Mouse (Mus musculus) kidney, embryonic 15.5 days (tissue): ENCODE measurements around the gene Btbd9. TPM values are rescaled to one million over a fixed set of nuclear protein-coding genes. Genes with fewer than 3 reads are reported as not detected.

Source experiments
- ATAC-seq: fragments of 200-750 bp; cut with Nextera tagmentation; replicated peaks from 2 replicates; pipeline ENCODE4 v1.8.0; 2017; ENCODE audit warnings: moderate TSS enrichment; ENCODE audit not compliant: low FRiP score
- H3K27ac ChIP-seq: fragments of 300-500 bp; sonication (generic); 2 replicates; pipeline ENCODE4 v1.5.1; 2015; ENCODE audit warnings: mild to moderate bottlenecking, inconsistent platforms
- H3K27me3 ChIP-seq: fragments of 300-500 bp; sonication (generic); 2 replicates; pipeline ENCODE4 v1.6.1; 2015; ENCODE audit warnings: inconsistent platforms
- H3K36me3 ChIP-seq: fragments of 300-500 bp; sonication (generic); 2 replicates; pipeline ENCODE4 v1.6.1; 2015; ENCODE audit warnings: inconsistent platforms
- H3K4me1 ChIP-seq: fragments of 300-500 bp; sonication (generic); 2 replicates; pipeline ENCODE4 v1.6.1; 2015; ENCODE audit warnings: inconsistent platforms
- H3K4me2 ChIP-seq: fragments of 300-500 bp; sonication (generic); 2 replicates; pipeline ENCODE4 v1.6.1; 2015; ENCODE audit warnings: moderate library complexity, mild to moderate bottlenecking, inconsistent platforms
- H3K4me3 ChIP-seq: fragments of 300-500 bp; sonication (generic); replicated peaks from 2 replicates; pipeline ENCODE4 v1.5.1; 2015; ENCODE audit warnings: mild to moderate bottlenecking, inconsistent platforms
- H3K9ac ChIP-seq: fragments of 300-500 bp; sonication (generic); 2 replicates; pipeline ENCODE4 v1.6.1; 2015; ENCODE audit warnings: mild to moderate bottlenecking, inconsistent platforms
- H3K9me3 ChIP-seq: fragments of 300-500 bp; sonication (generic); replicated peaks from 2 replicates; pipeline ENCODE4 v1.6.1; 2016; ENCODE audit warnings: inconsistent platforms
- WGBS: fragments of 180-500 bp; shearing (Covaris S2); methylation state at CpG from one replicate; pipeline ENCODE4 v1.1.7; 2015; ENCODE audit warnings: mixed read lengths; 5-methylcytosine and 5-hydroxymethylcytosine counted together
- polyA plus RNA-seq: library from polyadenylated mRNA; unstranded; fragments of >200 nt; fragmentation: Nextera tagmentation; extraction: Ambion mirVana; gene quantifications from 2 replicates; pipeline ENCODE4 v1.2.1, GENCODE M21; 2015

Btbd9 gene
- polyA plus RNA-seq, 1 experiment from 2014 or later, result 57.8 TPM

DNA sequence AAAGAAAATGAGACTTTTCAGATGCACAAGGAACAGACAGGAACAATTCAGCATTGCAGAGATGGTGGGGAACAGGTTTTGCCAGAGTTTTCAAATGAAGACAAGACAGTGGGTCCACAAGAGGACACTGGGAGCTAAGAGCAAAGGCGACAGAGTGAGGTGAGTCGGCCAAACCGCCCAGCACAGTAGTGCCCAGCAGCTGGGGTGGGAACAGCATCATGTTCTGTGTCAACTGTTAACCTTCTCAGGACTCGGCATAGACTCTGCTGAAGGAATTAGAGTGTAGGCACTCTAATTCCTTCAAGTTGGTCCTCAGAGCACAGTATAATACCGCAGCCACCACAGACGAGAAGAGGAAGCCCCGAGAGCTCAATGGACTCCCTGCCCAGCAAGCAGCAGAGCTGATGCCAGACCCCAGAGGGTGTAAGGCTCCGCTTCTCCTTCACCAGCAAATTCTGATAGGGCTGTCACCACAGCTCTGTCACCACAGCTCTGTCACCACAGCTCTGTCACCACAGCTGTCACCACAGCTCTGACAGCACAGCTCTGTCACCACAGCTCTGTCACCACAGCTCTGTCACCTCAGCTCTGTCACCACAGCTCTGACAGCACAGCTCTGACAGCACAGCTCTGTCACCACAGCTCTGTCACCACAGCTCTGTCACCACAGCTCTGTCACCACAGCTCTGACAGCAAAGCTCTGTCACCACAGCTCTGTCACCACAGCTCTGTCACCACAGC lies 57.7 kb downstream of the Btbd9 start:
- 81% methylated on average over 8 of the region's 8 CpGs for WGBS
- H3K4me1 ChIP-seq, result no peaks in the 10 kb centered on the region

DNA sequence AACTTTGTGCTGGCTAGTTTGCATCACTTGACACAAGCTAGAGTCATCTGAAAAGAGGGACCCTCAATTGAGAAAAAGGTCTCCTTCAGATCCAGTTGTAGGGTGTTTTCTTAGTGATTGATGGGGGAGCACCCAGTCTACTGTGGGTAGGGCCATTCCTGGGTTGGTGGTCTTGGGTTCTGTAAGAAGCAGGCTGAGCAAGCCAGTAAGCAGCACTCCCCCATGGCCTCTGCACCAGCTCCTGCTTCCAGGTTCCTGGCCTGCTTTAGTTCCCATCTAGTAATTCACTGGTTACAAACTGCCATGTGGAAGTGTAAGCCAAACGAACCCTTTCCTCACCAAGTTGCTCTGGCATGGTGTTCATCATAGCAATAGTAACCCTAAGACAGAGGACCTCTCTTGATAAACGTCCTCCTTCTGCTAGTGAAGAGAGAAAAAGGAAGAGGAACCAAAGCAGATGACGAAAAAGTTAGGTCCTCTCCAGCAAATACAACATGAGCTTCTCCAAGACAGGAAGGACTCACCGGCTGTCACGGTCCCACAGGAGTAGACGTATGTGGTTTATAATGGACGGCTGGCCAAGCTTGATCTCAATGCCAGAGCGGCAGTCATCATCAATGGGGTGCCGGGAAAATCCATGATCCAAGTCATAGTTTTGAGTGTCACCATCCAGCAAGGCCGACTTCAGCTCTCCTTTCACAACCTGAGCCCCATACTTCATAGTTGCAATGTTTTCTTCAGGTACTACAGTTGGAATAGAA lies 59.5 kb downstream of the Btbd9 start:
- Histone ChIP-seq H3K27me3 (no peaks in the 10 kb centered on the region), H3K9ac (no peak overlapping the region), H3K36me3 (peaks cover 13% of the 10 kb centered on the region), H3K9me3 (no peaks in the 10 kb centered on the region), H3K4me1 (no peaks in the 10 kb centered on the region), H3K27ac (no peak overlapping the region), H3K4me2 (no peak overlapping the region), H3K4me3 (no peak overlapping the region)
- 90% methylated on average over 10 of the region's 10 CpGs for WGBS
- ATAC-seq, result no peak

More for the DNA sequence above, 57.7 kb downstream of the Btbd9 start:
- Histone ChIP-seq H3K27ac (no peak overlapping the region), H3K27me3 (no peaks in the 10 kb centered on the region), H3K9me3 (no peaks in the 10 kb centered on the region), H3K4me3 (no peak overlapping the region), H3K4me2 (no peak overlapping the region), H3K9ac (no peak overlapping the region), H3K36me3 (peaks cover 16% of the 10 kb centered on the region)
- no peak for ATAC-seq

DNA sequence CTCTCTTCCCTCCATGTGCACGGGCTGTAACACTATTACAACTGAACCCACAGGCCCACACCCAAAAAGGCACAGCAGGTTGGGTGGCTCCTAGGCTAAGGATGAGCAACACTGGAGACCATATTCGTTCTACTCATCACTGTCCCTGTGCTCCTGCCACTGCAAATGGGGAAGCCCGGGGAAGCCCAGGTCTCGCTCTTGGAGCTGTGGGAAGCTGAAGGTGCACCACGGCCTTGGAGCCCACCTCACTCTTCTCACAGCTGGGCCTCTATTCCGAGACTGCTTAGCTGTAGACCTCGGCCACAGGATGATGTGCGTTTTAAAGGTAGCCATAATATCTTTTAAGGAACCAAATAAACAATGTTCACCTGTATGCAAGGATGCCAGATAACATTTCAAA lies 60.9 kb downstream of the Btbd9 start:
- Histone ChIP-seq H3K27ac (no peak overlapping the region), H3K9ac (no peak overlapping the region), H3K36me3 (peaks cover 13% of the 10 kb centered on the region), H3K4me1 (0 out of 2 replicates have a peak, but pooled peaks cover 3% of the 10 kb centered on the region), H3K9me3 (no peaks in the 10 kb centered on the region), H3K4me2 (no peak overlapping the region), H3K27me3 (no peaks in the 10 kb centered on the region), H3K4me3 (no peak overlapping the region)
- no peak for ATAC-seq
- WGBS, result 90% methylated on average over 8 of the region's 8 CpGs

DNA sequence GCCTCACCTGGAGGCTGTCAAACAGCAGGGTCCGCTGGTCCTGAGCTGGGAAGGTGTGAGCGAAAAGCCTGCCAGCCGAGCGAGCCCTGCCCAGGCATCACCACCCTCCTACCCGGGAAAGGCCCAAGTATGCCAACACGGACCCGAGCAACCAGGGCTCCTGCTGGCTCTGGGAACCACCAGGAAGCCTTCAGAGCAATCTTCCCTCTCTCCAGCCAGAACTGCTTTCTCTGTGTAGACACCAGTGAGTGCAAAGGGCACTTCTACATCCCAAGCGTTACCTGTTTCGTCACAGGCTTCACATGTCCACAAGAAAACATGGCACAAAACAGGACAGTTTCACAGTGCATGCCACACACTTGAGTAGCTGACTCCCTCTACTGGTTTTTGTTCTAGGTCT lies 63.3 kb downstream of the Btbd9 start:
- 93% methylated on average over 9 of the region's 9 CpGs for WGBS
- peaks cover 13% of the 10 kb centered on the region for H3K36me3 ChIP-seq
- no peak overlapping the region for H3K27ac ChIP-seq
- no peaks in the 10 kb centered on the region for H3K9me3 ChIP-seq
- peaks cover 6% of the 10 kb centered on the region; the same call in 1 of the 2 replicates for H3K4me1 ChIP-seq
- no peak overlapping the region for H3K4me2 ChIP-seq
- H3K27me3 ChIP-seq, result no peaks in the 10 kb centered on the region
- ATAC-seq, result no peak
- H3K4me3 ChIP-seq, result no peak overlapping the region
- H3K9ac ChIP-seq, result no peak overlapping the region

DNA sequence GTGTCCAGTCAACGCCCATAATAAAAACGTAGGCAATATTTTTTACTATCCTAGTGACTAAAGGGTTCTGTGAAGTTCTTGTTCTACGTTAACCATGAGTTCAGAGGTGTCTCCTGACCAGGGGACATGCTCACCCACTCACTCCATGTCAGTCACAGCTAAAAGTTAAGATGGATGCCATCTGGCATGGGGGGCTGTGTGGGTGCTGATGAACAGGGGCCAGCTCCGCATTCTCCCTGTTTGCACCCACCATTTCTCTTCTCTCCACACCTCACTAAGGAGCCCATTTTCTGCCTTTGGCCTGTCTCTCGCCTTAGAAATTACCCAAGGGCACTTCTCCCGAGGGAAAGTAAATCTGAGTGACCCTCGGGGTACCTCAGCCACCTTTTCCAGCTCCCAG lies 63.8 kb downstream of the Btbd9 start:
- no peaks in the 10 kb centered on the region for H3K27me3 ChIP-seq
- no peaks in the 10 kb centered on the region for H3K9me3 ChIP-seq
- no peak overlapping the region for H3K27ac ChIP-seq
- no peak overlapping the region for H3K4me3 ChIP-seq
- peaks cover 13% of the 10 kb centered on the region for H3K36me3 ChIP-seq
- no peak overlapping the region for H3K4me2 ChIP-seq
- 80% methylated on average over 7 of the region's 7 CpGs for WGBS
- H3K4me1 ChIP-seq, result peaks cover 6% of the 10 kb centered on the region; the same call in 1 of the 2 replicates
- ATAC-seq, result no peak
- no peak overlapping the region for H3K9ac ChIP-seq

DNA sequence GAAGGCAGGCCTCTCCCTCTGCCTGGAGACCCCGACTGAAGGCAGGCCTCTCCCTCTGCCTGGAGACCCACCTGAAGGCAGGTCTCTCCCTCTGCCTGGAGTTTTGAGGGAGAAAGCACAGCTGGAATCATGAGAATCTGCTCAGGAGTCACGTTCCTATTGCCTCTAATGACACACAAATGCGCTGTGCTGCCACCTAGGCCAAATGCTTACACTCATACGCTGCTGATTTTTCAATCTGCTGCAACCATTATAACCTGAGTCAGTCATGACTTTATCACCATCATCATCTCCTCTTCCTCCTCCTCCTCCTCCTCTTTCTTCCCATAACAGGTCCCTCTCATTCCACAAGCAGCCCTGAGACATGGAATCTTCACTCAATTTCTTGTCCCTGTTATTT lies 64.3 kb downstream of the Btbd9 start:
- no peak for ATAC-seq

DNA sequence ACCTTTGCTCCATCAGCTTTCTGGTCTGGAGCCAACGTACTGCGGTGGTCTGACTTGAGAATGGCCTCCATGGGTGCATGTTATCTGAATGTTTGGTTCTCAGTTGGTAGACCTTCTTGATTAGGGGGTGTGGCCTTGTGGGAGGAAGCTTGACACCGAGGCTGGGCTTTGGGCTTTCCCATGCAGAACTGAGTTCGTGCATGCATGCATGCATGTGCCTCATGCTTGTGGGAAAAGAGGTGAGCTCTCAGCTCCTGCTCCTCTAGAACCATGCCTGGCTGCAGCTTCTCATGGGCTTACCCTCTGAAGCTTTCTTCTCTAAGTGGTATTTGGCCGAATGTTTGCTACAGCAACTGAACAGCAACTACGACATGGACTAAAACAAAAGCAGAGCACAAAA lies 64.9 kb downstream of the Btbd9 start:
- Histone ChIP-seq H3K4me3 (no peak overlapping the region), H3K4me1 (peaks cover 10% of the 10 kb centered on the region; the same call in 1 of the 2 replicates), H3K27me3 (no peaks in the 10 kb centered on the region), H3K36me3 (peaks cover 5% of the 10 kb centered on the region; the same call in 1 of the 2 replicates), H3K9me3 (no peaks in the 10 kb centered on the region), H3K4me2 (no peak overlapping the region), H3K9ac (no peak overlapping the region), H3K27ac (no peak overlapping the region)
- WGBS, result 61% methylated on average over 6 of the region's 6 CpGs
- ATAC-seq, result no peak

More for the DNA sequence above, 64.3 kb downstream of the Btbd9 start:
- Histone ChIP-seq H3K4me1 (peaks cover 9% of the 10 kb centered on the region; the same call in 1 of the 2 replicates), H3K27ac (no peak overlapping the region), H3K27me3 (no peaks in the 10 kb centered on the region), H3K9ac (no peak overlapping the region), H3K4me3 (no peak overlapping the region), H3K36me3 (peaks cover 11% of the 10 kb centered on the region), H3K4me2 (no peak overlapping the region), H3K9me3 (no peaks in the 10 kb centered on the region)
- 61% methylated on average over 4 of the region's 4 CpGs for WGBS

DNA sequence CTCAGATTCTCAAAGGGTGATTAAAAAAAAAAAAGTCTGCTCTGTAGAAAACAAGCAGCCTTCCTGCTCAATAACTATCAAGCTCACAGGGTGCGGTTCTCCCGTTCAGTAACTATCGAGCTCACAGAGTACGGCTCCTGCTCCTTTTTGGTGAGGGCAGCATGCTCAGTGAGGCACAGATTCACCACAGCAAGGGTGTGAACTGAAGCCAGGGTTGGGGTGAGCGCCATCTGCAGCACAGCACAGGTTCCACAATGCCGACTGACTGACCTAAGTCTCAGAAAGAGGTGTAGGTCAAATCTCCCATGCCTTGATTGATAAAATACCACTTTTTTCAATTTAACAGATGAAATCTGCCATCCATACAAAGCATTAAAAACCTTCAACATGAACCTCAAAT lies 66.1 kb downstream of the Btbd9 start:
- Histone ChIP-seq H3K4me2 (no peak overlapping the region), H3K36me3 (no peaks in the 10 kb centered on the region), H3K27me3 (no peaks in the 10 kb centered on the region), H3K9me3 (no peaks in the 10 kb centered on the region), H3K9ac (no peak overlapping the region), H3K4me1 (peaks cover 10% of the 10 kb centered on the region; the same call in 1 of the 2 replicates), H3K27ac (no peak overlapping the region), H3K4me3 (no peak overlapping the region)
- WGBS, result 71% methylated on average over 6 of the region's 6 CpGs
- ATAC-seq, result no peak

DNA sequence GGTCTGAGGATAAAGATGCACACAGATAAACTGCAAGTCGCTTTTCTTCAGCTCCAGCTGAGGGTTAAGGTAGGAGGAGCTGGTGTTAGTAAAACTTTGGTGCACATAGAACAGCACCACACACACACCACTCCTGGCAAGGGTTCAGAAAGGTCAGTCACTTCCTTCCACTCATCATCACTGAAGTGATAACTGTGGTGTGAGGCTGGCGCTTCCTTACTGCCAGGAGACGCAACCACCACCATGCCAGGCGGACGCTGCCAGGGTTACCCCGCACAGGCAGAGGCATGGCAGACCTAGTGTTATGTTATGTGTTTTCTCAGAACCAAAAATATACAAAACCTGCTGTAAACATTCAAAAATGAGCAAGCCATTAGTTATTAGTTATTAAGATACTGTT lies 66.6 kb downstream of the Btbd9 start:
- WGBS, result 93% methylated on average over 6 of the region's 6 CpGs
- H3K4me2 ChIP-seq, result no peak overlapping the region
- H3K4me3 ChIP-seq, result no peak overlapping the region
- peaks cover 4% of the 10 kb centered on the region; the same call in 1 of the 2 replicates for H3K36me3 ChIP-seq
- no peak overlapping the region for H3K9ac ChIP-seq
- H3K9me3 ChIP-seq, result no peaks in the 10 kb centered on the region
- H3K4me1 ChIP-seq, result peaks cover 10% of the 10 kb centered on the region; the same call in 1 of the 2 replicates
- no peak for ATAC-seq
- no peak overlapping the region for H3K27ac ChIP-seq
- H3K27me3 ChIP-seq, result no peaks in the 10 kb centered on the region

DNA sequence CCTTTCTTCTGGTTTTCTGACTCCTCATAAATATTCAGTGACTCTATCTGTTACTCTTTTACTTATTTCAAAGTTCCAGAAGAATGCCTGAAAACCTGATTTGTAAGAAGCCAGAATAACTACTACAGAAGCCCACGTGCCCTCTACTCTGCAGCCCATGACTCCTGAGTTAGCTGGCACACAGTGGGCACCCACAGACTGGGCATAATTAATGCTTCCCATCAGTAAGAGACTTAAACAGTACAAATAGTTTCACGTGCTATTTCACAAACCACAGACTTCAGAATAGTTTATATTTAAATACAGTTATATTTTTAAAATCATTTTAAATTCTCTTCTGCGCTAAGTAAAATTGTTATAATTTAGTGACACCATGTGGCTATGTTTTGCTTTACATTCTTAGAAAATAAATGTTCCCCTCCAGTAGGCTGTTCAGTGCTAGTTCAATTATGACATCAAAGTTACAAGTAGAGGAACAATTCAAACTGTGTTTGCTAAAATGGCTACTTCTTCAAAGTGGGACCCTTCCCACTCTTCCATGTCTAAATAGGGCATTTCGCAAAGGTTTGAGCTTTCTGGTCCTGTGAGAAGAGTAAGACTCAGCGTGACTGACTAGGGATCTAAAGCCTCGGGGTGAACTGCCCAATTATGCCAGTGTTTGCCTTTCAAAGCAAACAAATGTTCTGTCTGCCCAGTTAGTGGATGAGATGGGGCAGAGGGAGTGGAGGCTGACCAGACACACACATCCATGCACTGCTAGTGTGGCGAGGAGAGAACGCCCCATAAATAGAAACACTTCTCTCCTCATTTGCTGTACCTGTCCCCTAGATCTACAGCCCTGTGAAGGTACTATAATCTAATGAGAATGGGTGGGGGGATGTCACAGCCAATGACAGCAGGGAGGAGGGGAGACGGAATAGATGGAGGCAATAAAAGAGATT lies 68.4 kb downstream of the Btbd9 start:
- H3K27me3 ChIP-seq, result no peaks in the 10 kb centered on the region
- no peak for ATAC-seq
- peaks cover 10% of the 10 kb centered on the region; the same call in 1 of the 2 replicates for H3K4me1 ChIP-seq
- H3K4me2 ChIP-seq, result no peak overlapping the region
- H3K4me3 ChIP-seq, result no peak overlapping the region
- no peak overlapping the region for H3K9ac ChIP-seq
- peaks cover 4% of the 10 kb centered on the region; the same call in 1 of the 2 replicates for H3K36me3 ChIP-seq
- H3K27ac ChIP-seq, result no peak overlapping the region
- no peaks in the 10 kb centered on the region for H3K9me3 ChIP-seq
- 73% methylated on average over 9 of the region's 9 CpGs for WGBS

DNA sequence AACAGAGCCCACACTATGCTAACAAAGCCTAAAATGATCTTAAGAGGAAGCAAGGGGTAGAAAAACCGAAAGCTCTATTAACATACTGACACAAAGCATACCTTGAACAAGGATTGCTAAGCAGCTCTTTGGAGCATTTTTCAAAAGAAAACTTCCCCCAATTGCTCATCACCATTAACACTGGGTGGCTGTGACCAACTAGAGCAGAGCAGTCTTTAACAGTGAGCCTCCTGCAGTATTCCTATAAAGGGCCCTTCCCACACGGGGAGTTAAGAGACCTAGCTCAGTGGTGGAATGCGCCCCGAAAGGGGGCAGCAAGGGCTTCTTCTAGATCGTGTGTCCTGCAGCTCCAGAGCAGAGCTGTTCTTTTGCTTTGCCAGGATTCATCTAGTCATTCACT lies 69.4 kb downstream of the Btbd9 start:
- Histone ChIP-seq H3K4me3 (no peak overlapping the region), H3K27me3 (no peaks in the 10 kb centered on the region), H3K27ac (no peak overlapping the region), H3K4me1 (peaks cover 10% of the 10 kb centered on the region; the same call in 1 of the 2 replicates), H3K4me2 (no peak overlapping the region), H3K9ac (no peak overlapping the region), H3K36me3 (peaks cover 4% of the 10 kb centered on the region; the same call in 1 of the 2 replicates), H3K9me3 (no peaks in the 10 kb centered on the region)
- 53% methylated on average over 5 of the region's 5 CpGs for WGBS
- ATAC-seq, result no peak
